Mouse (Mus musculus): ENCODE data around the gene Kcnk7. TPM values are rescaled to one million over a fixed set of nuclear protein-coding genes. Genes with fewer than 3 reads are reported as not detected.

Kcnk7 gene
- polyA plus RNA-seq, 1 experiment from 2014 or later: 0.32 TPM

- H3K9me3 ChIP-seq (replicated peaks): no peaks in the 10 kb centered on the region
- H3K4me3 ChIP-seq: peak overlapping the region; percentile 10; the same call in 1 of the 2 replicates
- H3K9ac ChIP-seq: peak overlapping the region; percentile 58
- peak overlapping the region; percentile 100 for H3K4me2 ChIP-seq
- ATAC-seq: no peak
- peaks cover 9% of the 10 kb centered on the region for H3K27me3 ChIP-seq
- WGBS: 77% methylated on average over 10 of the region's 10 CpGs
- H3K4me1 ChIP-seq: peaks cover 59% of the 10 kb centered on the region
- H3K36me3 ChIP-seq (ENCODE audit: poor library complexity, severe bottlenecking): peaks cover 60% of the 10 kb centered on the region
- peak overlapping the region; percentile 10; the same call in 1 of the 2 replicates for H3K27ac ChIP-seq
Measured at GRCm38 (mm10) chr19:5692086-5692912, 11.9 kb upstream of the Kcnk7 start.

- Histone ChIP-seq H3K9me3 (replicated peaks) (no peaks in the 10 kb centered on the region), H3K27ac (no peak overlapping the region), H3K27me3 (peaks cover 9% of the 10 kb centered on the region), H3K9ac (peak overlapping the region; percentile 58), H3K4me3 (no peak overlapping the region), H3K4me2 (peak overlapping the region; percentile 100; the same call in 1 of the 2 replicates), H3K36me3 (ENCODE audit: poor library complexity, severe bottlenecking) (peaks cover 67% of the 10 kb centered on the region), H3K4me1 (peaks cover 52% of the 10 kb centered on the region)
- 82% methylated on average over 10 of the region's 10 CpGs for WGBS
- no peak for ATAC-seq
Measured at GRCm38 (mm10) chr19:5692913-5693396, 11.2 kb upstream of the Kcnk7 start.

GRCm38 (mm10) chr19:5693801-5694200 is 10.4 kb upstream of the Kcnk7 start:
- no peak overlapping the region for H3K4me2 ChIP-seq
- ATAC-seq: no peak
- peaks cover 50% of the 10 kb centered on the region for H3K4me1 ChIP-seq
- no peak overlapping the region for H3K4me3 ChIP-seq
- no peak overlapping the region for H3K27ac ChIP-seq
- no peaks in the 10 kb centered on the region for H3K9me3 ChIP-seq (replicated peaks)
- peaks cover 75% of the 10 kb centered on the region for H3K36me3 ChIP-seq (ENCODE audit: poor library complexity, severe bottlenecking)
- peaks cover 9% of the 10 kb centered on the region for H3K27me3 ChIP-seq
- WGBS: 95% methylated on average over 6 of the region's 6 CpGs
- H3K9ac ChIP-seq: peak overlapping the region; percentile 21

GRCm38 (mm10) chr19:5695849-5696462 is 8.2 kb upstream of the Kcnk7 start:
- ATAC-seq: peak; percentile 82
- H3K36me3 ChIP-seq (ENCODE audit: poor library complexity, severe bottlenecking): peaks cover 92% of the 10 kb centered on the region

GRCm38 (mm10) chr19:5704801-5705571 is 819 bp downstream of the Kcnk7 start:
- 0 out of 2 replicates have a peak, but pooled peaks have one; percentile 19 for ATAC-seq
- H3K4me2 ChIP-seq: no peak overlapping the region
- 44% methylated on average over 10 of the region's 10 CpGs for WGBS
- H3K9ac ChIP-seq: no peak overlapping the region
- H3K36me3 ChIP-seq (ENCODE audit: poor library complexity, severe bottlenecking): peaks cover 81% of the 10 kb centered on the region
- H3K27ac ChIP-seq: peak overlapping the region; percentile 25; the same call in 1 of the 2 replicates
- no peak overlapping the region for H3K4me3 ChIP-seq
- H3K4me1 ChIP-seq: peaks cover 7% of the 10 kb centered on the region; the same call in 1 of the 2 replicates
- H3K27me3 ChIP-seq: no peaks in the 10 kb centered on the region
- no peaks in the 10 kb centered on the region for H3K9me3 ChIP-seq (replicated peaks)

More at GRCm38 (mm10) chr19:5695849-5696462, 8.2 kb upstream of the Kcnk7 start:
- peaks cover 34% of the 10 kb centered on the region for H3K4me1 ChIP-seq
- H3K4me2 ChIP-seq: peak overlapping the region; percentile 66
- no peak overlapping the region for H3K27ac ChIP-seq
- peaks cover 9% of the 10 kb centered on the region for H3K27me3 ChIP-seq
- H3K9ac ChIP-seq: peak overlapping the region; percentile 58
- peak overlapping the region; percentile 41 for H3K4me3 ChIP-seq
- WGBS: 4% methylated on average over 41 of the region's 41 CpGs
- no peaks in the 10 kb centered on the region for H3K9me3 ChIP-seq (replicated peaks)

- H3K4me3 ChIP-seq: no peak overlapping the region
- no peak overlapping the region for H3K9ac ChIP-seq
- H3K36me3 ChIP-seq (ENCODE audit: poor library complexity, severe bottlenecking): peaks cover 85% of the 10 kb centered on the region
- WGBS: 95% methylated on average over 6 of the region's 6 CpGs
- no peaks in the 10 kb centered on the region for H3K27me3 ChIP-seq
- no peaks in the 10 kb centered on the region for H3K9me3 ChIP-seq (replicated peaks)
- ATAC-seq: no peak
- no peak overlapping the region for H3K4me2 ChIP-seq
- H3K4me1 ChIP-seq: peaks cover 2% of the 10 kb centered on the region; the same call in 1 of the 2 replicates
- H3K27ac ChIP-seq: no peak overlapping the region
Measured at GRCm38 (mm10) chr19:5710068-5710467, 5.9 kb downstream of the Kcnk7 start.

GRCm38 (mm10) chr19:5710581-5710980 is 6.4 kb downstream of the Kcnk7 start:
- H3K9me3 ChIP-seq (replicated peaks): no peaks in the 10 kb centered on the region
- H3K4me1 ChIP-seq: peaks cover 4% of the 10 kb centered on the region
- no peak for ATAC-seq
- H3K4me3 ChIP-seq: no peak overlapping the region
- H3K27me3 ChIP-seq: no peaks in the 10 kb centered on the region
- 80% methylated on average over 8 of the region's 8 CpGs for WGBS
- no peak overlapping the region for H3K4me2 ChIP-seq
- H3K27ac ChIP-seq: no peak overlapping the region
- H3K36me3 ChIP-seq (ENCODE audit: poor library complexity, severe bottlenecking): peaks cover 90% of the 10 kb centered on the region
- no peak overlapping the region for H3K9ac ChIP-seq

- WGBS: 5% methylated on average over 3 of the region's 3 CpGs
- peaks cover 91% of the 10 kb centered on the region for H3K36me3 ChIP-seq (ENCODE audit: poor library complexity, severe bottlenecking)
- no peak overlapping the region for H3K4me3 ChIP-seq
- H3K4me1 ChIP-seq: peaks cover 9% of the 10 kb centered on the region
- ATAC-seq: no peak
- no peak overlapping the region for H3K9ac ChIP-seq
- no peak overlapping the region for H3K4me2 ChIP-seq
- H3K27me3 ChIP-seq: no peaks in the 10 kb centered on the region
- no peak overlapping the region for H3K27ac ChIP-seq
- H3K9me3 ChIP-seq (replicated peaks): no peaks in the 10 kb centered on the region
Measured at GRCm38 (mm10) chr19:5711218-5711617, 7.1 kb downstream of the Kcnk7 start.

GRCm38 (mm10) chr19:5711907-5712460 is 7.8 kb downstream of the Kcnk7 start:
- Histone ChIP-seq H3K27me3 (peaks cover 3% of the 10 kb centered on the region; the same call in 1 of the 2 replicates), H3K9me3 (replicated peaks) (no peaks in the 10 kb centered on the region), H3K4me2 (no peak overlapping the region), H3K27ac (no peak overlapping the region), H3K36me3 (ENCODE audit: poor library complexity, severe bottlenecking) (peaks cover 88% of the 10 kb centered on the region), H3K4me3 (no peak overlapping the region), H3K9ac (no peak overlapping the region), H3K4me1 (peaks cover 16% of the 10 kb centered on the region)
- no peak for ATAC-seq
- WGBS: 92% methylated on average over 14 of the region's 14 CpGs

GRCm38 (mm10) chr19:5713255-5713654 is 9.1 kb downstream of the Kcnk7 start:
- Histone ChIP-seq H3K4me1 (peaks cover 20% of the 10 kb centered on the region), H3K4me3 (no peak overlapping the region), H3K9me3 (replicated peaks) (no peaks in the 10 kb centered on the region), H3K27me3 (peaks cover 4% of the 10 kb centered on the region; the same call in 1 of the 2 replicates), H3K9ac (no peak overlapping the region), H3K4me2 (no peak overlapping the region), H3K27ac (no peak overlapping the region), H3K36me3 (ENCODE audit: poor library complexity, severe bottlenecking) (peaks cover 88% of the 10 kb centered on the region)
- no peak for ATAC-seq
- 80% methylated on average over 5 of the region's 5 CpGs for WGBS

GRCm38 (mm10) chr19:5713730-5714129 is 9.6 kb downstream of the Kcnk7 start:
- Histone ChIP-seq H3K27ac (no peak overlapping the region), H3K36me3 (ENCODE audit: poor library complexity, severe bottlenecking) (peaks cover 88% of the 10 kb centered on the region), H3K4me3 (no peak overlapping the region), H3K9me3 (replicated peaks) (no peaks in the 10 kb centered on the region), H3K27me3 (peaks cover 4% of the 10 kb centered on the region; the same call in 1 of the 2 replicates), H3K4me1 (peaks cover 20% of the 10 kb centered on the region), H3K9ac (no peak overlapping the region), H3K4me2 (no peak overlapping the region)
- no peak for ATAC-seq
- 13% methylated on average over 2 of the region's 2 CpGs for WGBS

Measured in forebrain, embryonic 13.5 days (tissue).